Mouse (Mus musculus) heart, embryonic 16.5 days (tissue): ENCODE measurements around the gene Tet3. TPM values are rescaled to one million over a fixed set of nuclear protein-coding genes. Genes with fewer than 3 reads are reported as not detected.

ENCODE experiments used
- ATAC-seq: fragments of 200-750 bp; cut with Nextera tagmentation; replicated peaks from 2 replicates; pipeline ENCODE4 v1.8.0; 2017; ENCODE audit warnings: moderate number of reproducible peaks; ENCODE audit not compliant: insufficient read depth, low FRiP score; ENCODE audit errors: extremely low read depth
- H3K27ac ChIP-seq: fragments of 300-500 bp; sonication (generic); 2 replicates; pipeline ENCODE4 v1.5.1; 2014; ENCODE audit warnings: mild to moderate bottlenecking, low read length, control low read depth, moderate library complexity
- H3K27me3 ChIP-seq: fragments of 300-500 bp; sonication (generic); 2 replicates; pipeline ENCODE4 v1.6.1; 2014; ENCODE audit warnings: low read length, mixed read lengths; ENCODE audit not compliant: control insufficient read depth, insufficient read depth
- H3K36me3 ChIP-seq: fragments of 300-500 bp; sonication (generic); 2 replicates; pipeline ENCODE4 v1.6.1; 2014; ENCODE audit not compliant: control insufficient read depth, insufficient read depth
- H3K4me1 ChIP-seq: fragments of 300-500 bp; sonication (generic); 2 replicates; pipeline ENCODE4 v1.6.1; 2014; ENCODE audit warnings: low read length, mixed read lengths; ENCODE audit not compliant: control insufficient read depth, insufficient read depth
- H3K4me2 ChIP-seq: fragments of 300-500 bp; sonication (generic); 2 replicates; pipeline ENCODE4 v1.6.1; 2014; ENCODE audit warnings: low read depth, mild to moderate bottlenecking, control low read depth, low read length
- H3K4me3 ChIP-seq: fragments of 300-500 bp; sonication (generic); 2 replicates; pipeline ENCODE4 v1.5.1; 2014; ENCODE audit warnings: mild to moderate bottlenecking, control low read depth, low read length
- H3K9ac ChIP-seq: fragments of 300-500 bp; sonication (generic); 2 replicates; pipeline ENCODE4 v1.6.1; 2014; ENCODE audit warnings: low read length, control low read depth
- H3K9me3 ChIP-seq: fragments of 300-500 bp; sonication (generic); replicated peaks from 2 replicates; pipeline ENCODE4 v1.6.1; 2016; ENCODE audit warnings: low read length; ENCODE audit not compliant: control insufficient read depth
- WGBS: fragments of 180-500 bp; shearing (Covaris S2); extraction: QIAGEN DNeasy Blood & Tissue Kit; methylation state at CpG from one replicate; pipeline ENCODE4 v1.1.7; 2014; 5-methylcytosine and 5-hydroxymethylcytosine counted together
- polyA plus RNA-seq: library from polyadenylated mRNA; unstranded; fragments of >200 nt; fragmentation: Nextera tagmentation; extraction: Ambion mirVana; gene quantifications from 2 replicates; pipeline ENCODE4 v1.2.1, GENCODE M21; 2015

Tet3 gene
- polyA plus RNA-seq, 1 experiment from 2014 or later, result 29.0 TPM

GRCm38 (mm10) chr6:83356569-83357138 lies 102.2 kb downstream of the Tet3 start:
- no peak overlapping the region for H3K27ac ChIP-seq
- peak; percentile 68; the same call in 1 of the 2 replicates for ATAC-seq
- peaks cover 41% of the 10 kb centered on the region for H3K36me3 ChIP-seq
- H3K4me1 ChIP-seq, result no peaks in the 10 kb centered on the region
- H3K27me3 ChIP-seq, result no peaks in the 10 kb centered on the region
- H3K4me2 ChIP-seq, result no peak overlapping the region
- WGBS, result 24% methylated on average over 7 of the region's 7 CpGs
- no peaks in the 10 kb centered on the region for H3K9me3 ChIP-seq
- no peak overlapping the region for H3K9ac ChIP-seq
- H3K4me3 ChIP-seq, result no peak overlapping the region

- Histone ChIP-seq H3K4me1 (peaks cover 3% of the 10 kb centered on the region), H3K9me3 (no peaks in the 10 kb centered on the region), H3K36me3 (peaks cover 41% of the 10 kb centered on the region), H3K27ac (no peak overlapping the region), H3K27me3 (no peaks in the 10 kb centered on the region), H3K4me2 (no peak overlapping the region), H3K4me3 (no peak overlapping the region), H3K9ac (no peak overlapping the region)
- WGBS, result 83% methylated on average over 9 of the region's 9 CpGs
- ATAC-seq, result no peak
Observed at GRCm38 (mm10) chr6:83354856-83355781, 103.8 kb downstream of the Tet3 start.

- no peak overlapping the region for H3K4me2 ChIP-seq
- no peaks in the 10 kb centered on the region for H3K9me3 ChIP-seq
- H3K27ac ChIP-seq, result no peak overlapping the region
- peaks cover 11% of the 10 kb centered on the region for H3K4me1 ChIP-seq
- H3K9ac ChIP-seq, result no peak overlapping the region
- no peak overlapping the region for H3K4me3 ChIP-seq
- ATAC-seq, result no peak
- H3K36me3 ChIP-seq, result peaks cover 26% of the 10 kb centered on the region
- WGBS, result 94% methylated on average over 24 of the region's 24 CpGs
- no peaks in the 10 kb centered on the region for H3K27me3 ChIP-seq
Observed at GRCm38 (mm10) chr6:83352666-83353410, 106.0 kb downstream of the Tet3 start.

- Histone ChIP-seq H3K27ac (no peak overlapping the region), H3K4me3 (no peak overlapping the region), H3K4me2 (no peak overlapping the region), H3K4me1 (peaks cover 11% of the 10 kb centered on the region), H3K36me3 (peaks cover 25% of the 10 kb centered on the region), H3K9me3 (no peaks in the 10 kb centered on the region), H3K9ac (no peak overlapping the region), H3K27me3 (no peaks in the 10 kb centered on the region)
- ATAC-seq, result no peak
- 81% methylated on average over 7 of the region's 7 CpGs for WGBS
Observed at GRCm38 (mm10) chr6:83351490-83352160, 107.3 kb downstream of the Tet3 start.

- Histone ChIP-seq H3K4me3 (no peak overlapping the region), H3K4me1 (peaks cover 11% of the 10 kb centered on the region), H3K27ac (no peak overlapping the region), H3K9ac (no peak overlapping the region), H3K4me2 (no peak overlapping the region), H3K36me3 (peaks cover 25% of the 10 kb centered on the region), H3K9me3 (no peaks in the 10 kb centered on the region), H3K27me3 (no peaks in the 10 kb centered on the region)
- ATAC-seq, result no peak
- 87% methylated on average over 16 of the region's 16 CpGs for WGBS
Observed at GRCm38 (mm10) chr6:83350851-83351405, 108.0 kb downstream of the Tet3 start.

- peak overlapping the region; percentile 94 for H3K4me2 ChIP-seq
- H3K36me3 ChIP-seq, result peaks cover 21% of the 10 kb centered on the region
- H3K9ac ChIP-seq, result peak overlapping the region; percentile 93
- peak overlapping the region; percentile 90 for H3K4me3 ChIP-seq
- peaks cover 11% of the 10 kb centered on the region for H3K4me1 ChIP-seq
- ATAC-seq, result no peak
- H3K9me3 ChIP-seq, result no peaks in the 10 kb centered on the region
- no peak overlapping the region; the same call in 1 of the 2 replicates for H3K27ac ChIP-seq
- H3K27me3 ChIP-seq, result no peaks in the 10 kb centered on the region
- 77% methylated on average over 7 of the region's 7 CpGs for WGBS
Observed at GRCm38 (mm10) chr6:83350172-83350571, 108.7 kb downstream of the Tet3 start.

- Histone ChIP-seq H3K27me3 (no peaks in the 10 kb centered on the region), H3K4me1 (peaks cover 11% of the 10 kb centered on the region), H3K4me3 (peak overlapping the region; percentile 90), H3K27ac (peak overlapping the region; percentile 72), H3K4me2 (peak overlapping the region; percentile 94), H3K36me3 (peaks cover 14% of the 10 kb centered on the region), H3K9me3 (no peaks in the 10 kb centered on the region), H3K9ac (peak overlapping the region; percentile 93)
- WGBS, result under 1% methylated on average over 53 of the region's 53 CpGs
- peak; percentile 93 for ATAC-seq
Observed at GRCm38 (mm10) chr6:83349274-83349958, 109.5 kb downstream of the Tet3 start.

GRCm38 (mm10) chr6:83348873-83349272 lies 110.0 kb downstream of the Tet3 start, which contains the start of gene Bola3:
Gene Bola3 (plus strand): TSS chr6:83349147.
- Histone ChIP-seq H3K4me2 (peak within 1 kb of the TSS; percentile 94), H3K9ac (peak within 1 kb of the TSS; percentile 93), H3K27ac (peak within 1 kb of the TSS; percentile 72), H3K27me3 (no peaks in the 10 kb centered on the region), H3K9me3 (no peaks in the 10 kb centered on the region), H3K36me3 (peaks cover 9% of the 10 kb centered on the region), H3K4me3 (peak within 1 kb of the TSS; percentile 90), H3K4me1 (peaks cover 11% of the 10 kb centered on the region)
- peak; percentile 17; the same call in 1 of the 2 replicates for ATAC-seq
- WGBS, result 34% methylated on average over 6 of the region's 6 CpGs
